Mouse (Mus musculus) NIH3T3 (cell line): Measurements from ENCODE around the gene Tmem107.

Experiments
- DNase-seq: peaks from one replicate; pipeline ENCODE4 v3.0.0-alpha.2; 2012; ENCODE audit warnings: low read depth

Gene Tmem107

DNA sequence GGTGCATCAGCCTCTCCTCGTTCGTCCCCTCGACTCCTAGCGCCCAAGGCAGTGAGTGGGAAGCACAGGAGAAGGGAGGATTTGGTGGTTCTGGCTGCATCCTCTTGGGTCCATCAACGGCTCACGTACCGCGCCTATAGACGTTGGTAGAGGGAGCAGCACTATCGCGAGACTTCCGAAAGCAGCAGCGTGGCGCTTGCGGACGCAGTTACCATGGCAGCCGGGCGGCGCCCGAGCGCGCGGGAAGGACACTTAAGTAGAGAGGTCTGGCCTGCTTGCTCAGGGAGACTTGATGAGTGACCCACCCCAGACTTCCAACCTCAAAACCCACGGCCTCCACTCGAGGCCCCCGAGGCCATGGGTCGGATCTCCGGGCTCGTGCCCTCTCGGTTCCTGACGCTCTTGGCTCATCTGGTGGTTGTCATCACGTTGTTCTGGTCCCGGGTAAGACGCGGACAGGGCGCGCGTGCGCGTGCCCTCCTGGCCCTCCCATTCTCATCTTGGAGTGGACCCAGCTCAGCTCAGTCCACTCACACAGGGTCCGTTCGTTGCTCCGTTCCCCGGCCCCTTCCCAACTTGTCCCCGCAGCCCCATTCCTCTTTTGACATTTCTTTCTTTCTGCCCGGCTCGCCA lies at the start of gene Tmem107:
Gene Tmem107, plus strand, starts transcription at position 217 of the 633 bp plus-strand sequence.
- peak; percentile 98 for DNase-seq

DNA sequence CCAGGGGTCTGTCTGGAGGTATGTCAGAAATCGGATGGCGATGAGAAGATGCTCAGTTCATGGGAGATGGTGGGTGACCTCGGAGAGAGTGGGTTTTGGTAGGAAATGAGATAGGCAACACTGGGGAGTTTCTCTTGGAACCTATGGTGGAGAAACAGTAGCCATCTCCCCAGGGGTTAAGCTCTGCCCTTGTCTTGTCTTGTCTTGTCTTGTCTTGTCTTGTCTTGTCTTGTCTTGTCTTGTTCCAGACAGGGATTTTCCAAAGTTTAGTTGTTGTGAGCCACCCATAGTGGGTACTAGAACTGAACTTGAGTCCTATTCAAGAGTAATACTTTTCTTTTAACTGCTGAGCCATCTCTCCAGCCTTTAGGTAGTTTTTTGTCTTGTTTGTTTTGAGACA lies 44.0 kb upstream of the Tmem107 start:
- no peak for DNase-seq

DNA sequence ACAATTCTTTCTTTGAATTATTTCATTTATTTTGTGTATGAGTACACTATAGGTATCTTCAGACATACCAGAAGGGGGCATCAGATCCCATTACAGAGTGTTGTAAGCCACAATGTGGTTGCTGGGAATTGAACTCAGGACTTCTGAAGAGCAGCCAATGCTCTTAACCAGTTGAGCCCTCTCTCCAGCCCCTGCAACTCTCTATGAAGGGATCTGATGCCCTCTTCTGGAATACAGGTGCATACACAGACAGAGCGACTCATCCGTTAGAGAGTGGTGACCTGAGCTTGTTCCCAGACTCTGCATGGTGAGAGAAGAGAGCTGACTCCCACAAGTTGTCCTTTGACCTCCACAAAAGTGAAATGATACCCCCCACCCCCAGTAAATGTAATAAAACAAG lies 41.8 kb upstream of the Tmem107 start:
- DNase-seq, result peak; percentile 49

DNA sequence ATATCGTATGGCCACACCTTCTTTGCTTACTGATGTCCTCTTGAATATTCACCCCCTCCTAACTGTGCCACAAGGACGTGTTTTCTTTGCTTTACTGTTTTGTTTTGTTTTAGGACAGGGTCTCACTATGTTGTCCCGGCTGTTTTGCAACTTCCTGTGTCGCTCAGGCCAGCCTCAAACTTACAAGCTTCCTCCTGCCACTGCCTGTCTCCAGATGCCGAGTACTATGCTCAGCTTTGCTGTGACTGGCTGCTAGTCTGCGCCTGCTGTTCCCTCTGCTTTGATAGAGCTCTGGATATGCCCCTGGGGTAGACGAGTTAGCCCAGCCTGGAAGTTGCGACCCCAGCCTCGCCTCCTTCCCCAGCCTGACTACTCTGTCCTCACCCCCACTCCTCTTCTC lies 37.1 kb upstream of the Tmem107 start:
- no peak for DNase-seq

DNA sequence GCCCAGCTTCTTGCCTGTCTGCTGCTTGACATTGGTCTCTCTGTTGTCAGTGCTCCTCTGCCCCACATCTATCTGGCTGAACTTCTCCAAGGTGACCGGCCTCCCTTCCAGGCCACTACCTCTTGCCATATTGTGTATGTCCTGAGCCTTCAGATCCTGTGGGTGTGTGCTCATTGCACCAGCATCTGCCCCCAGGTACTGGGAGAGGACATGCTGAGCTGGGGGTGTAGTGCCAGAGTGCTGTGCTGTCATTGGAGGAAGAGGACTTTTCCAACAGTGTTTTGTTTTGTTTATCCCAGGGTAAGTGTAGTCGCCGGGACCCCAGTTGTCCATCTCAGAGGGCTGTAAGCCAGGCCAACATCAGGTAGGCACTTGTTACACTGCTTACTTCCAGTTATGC lies 36.0 kb upstream of the Tmem107 start:
- no peak for DNase-seq

DNA sequence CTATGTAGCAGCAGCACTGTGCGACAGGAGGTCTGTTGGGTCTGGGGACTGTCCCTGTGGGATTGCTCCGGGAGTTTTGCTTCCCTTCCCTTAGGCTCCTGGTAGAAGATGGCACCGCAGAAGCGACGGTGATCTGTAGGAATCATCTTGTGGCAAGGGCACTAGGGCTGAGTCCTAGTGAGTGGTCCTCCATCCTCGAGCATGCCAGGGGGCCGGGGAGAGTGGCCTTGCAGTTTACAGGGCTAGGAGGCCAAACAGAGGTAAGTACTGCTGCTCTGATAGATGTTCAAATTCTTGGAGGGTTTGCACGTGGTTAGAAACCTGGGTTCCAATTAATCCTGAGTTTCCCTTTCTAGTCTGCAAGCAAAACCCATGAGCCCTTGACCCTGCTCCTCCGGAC lies 35.2 kb upstream of the Tmem107 start:
- DNase-seq, result no peak

DNA sequence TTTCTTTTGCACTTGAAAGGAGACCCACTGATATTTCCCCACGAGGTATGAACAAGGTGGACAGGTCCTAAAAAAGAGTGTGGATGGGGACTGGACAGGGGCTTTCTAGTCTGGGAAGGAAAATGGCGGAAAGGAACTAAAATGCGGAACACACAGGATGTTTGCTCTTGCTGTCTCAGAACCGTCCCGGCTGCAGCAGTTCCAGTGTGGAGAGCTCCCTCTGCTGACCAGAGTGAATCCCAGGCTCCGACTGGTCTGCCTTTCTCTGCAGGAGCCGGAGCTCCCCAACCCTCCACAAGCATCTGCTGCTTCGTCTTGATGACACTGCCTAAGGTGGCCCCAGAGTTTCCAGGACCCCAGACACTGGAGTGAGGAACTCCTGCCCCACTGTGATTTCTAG lies 34.8 kb upstream of the Tmem107 start:
- DNase-seq, result peak; percentile 95

DNA sequence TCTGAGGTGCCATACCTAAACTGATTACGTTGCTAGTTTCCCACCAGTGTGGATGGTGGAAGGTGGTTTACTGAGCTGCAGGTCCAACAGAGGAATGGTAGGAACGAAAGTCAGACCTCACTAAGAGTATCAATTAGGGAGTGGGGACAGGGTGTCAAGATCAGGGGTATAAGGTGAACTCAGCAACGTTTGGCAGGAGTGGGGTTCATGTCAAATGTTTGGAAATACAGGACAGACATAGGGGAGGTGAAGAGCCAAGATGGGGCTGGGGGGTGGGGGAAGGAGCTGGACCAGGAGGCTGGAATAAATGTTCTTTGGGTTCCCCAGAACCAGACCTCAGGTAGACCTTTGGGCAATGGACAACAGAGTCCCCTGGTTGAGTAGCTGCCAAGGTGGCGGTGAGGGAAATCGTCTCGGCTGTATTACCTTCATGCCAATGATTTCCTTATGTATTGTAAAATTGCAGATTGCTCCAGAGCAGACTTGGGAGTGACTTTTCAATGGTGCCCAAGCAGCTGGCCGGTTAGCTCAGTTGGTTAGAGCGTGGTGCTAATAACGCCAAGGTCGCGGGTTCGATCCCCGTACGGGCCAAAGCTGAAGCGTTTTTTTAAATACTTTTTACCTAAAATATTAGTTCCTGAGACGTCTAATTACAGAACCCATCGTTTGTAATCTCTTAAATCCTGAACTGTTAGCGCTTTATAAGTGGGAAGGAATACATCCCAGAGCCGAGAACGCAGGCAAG lies 33.9 kb upstream of the Tmem107 start:
- DNase-seq, result peak; percentile 94

DNA sequence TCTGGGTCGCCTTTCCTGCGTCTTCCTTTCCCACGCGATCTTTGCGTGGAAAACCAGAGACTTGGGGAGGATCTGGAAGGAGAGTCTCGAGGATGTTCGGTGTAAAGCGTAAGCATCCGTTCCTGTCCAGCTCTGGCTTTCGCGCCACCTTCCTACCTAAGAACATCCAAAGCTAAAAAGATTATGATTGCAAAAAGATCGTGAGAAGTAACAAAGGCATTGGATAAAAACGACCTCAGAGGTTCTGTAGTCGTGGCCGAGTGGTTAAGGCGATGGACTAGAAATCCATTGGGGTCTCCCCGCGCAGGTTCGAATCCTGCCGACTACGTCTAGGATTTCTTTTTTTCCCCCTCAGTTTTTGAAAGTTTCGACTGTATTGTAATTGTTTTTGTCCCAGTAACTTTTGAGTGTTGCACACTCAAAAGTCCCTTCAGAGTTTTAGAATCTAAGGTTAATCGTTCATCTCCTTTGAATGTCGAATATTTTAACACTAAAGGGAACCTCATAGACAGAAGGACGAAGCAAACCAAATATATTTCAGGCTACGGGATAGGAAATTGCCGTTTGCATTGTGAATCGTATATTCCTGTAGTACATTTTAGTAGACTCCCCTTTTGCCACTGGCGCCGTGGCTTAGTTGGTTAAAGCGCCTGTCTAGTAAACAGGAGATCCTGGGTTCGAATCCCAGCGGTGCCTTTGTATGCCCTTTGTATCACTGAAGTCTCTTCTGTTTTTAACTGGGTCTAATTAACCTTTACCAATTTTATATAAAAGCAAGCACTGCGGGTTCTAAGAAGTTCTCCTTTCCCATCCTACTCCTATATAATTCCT lies 33.2 kb upstream of the Tmem107 start:
- DNase-seq, result peak; percentile 91

DNA sequence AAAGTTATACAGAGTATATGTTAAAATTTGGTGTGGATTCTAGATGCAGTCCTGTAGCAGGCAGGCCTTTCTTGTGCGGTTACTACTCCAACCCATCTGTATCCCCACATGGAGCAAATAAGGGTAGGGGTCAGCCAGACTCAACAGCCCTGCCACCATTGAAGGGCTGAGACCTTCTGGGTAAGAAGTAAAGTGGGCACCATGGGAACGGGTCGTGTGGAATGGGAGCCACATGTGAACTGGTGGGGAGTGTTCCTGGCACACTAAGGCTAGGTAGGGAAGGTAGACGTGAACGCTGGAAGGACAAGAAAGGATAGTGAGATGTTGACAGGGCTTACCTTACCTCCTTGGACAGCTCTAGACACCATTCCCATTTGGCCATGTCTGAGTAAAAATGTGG lies 32.4 kb upstream of the Tmem107 start:
- DNase-seq, result no peak

DNA sequence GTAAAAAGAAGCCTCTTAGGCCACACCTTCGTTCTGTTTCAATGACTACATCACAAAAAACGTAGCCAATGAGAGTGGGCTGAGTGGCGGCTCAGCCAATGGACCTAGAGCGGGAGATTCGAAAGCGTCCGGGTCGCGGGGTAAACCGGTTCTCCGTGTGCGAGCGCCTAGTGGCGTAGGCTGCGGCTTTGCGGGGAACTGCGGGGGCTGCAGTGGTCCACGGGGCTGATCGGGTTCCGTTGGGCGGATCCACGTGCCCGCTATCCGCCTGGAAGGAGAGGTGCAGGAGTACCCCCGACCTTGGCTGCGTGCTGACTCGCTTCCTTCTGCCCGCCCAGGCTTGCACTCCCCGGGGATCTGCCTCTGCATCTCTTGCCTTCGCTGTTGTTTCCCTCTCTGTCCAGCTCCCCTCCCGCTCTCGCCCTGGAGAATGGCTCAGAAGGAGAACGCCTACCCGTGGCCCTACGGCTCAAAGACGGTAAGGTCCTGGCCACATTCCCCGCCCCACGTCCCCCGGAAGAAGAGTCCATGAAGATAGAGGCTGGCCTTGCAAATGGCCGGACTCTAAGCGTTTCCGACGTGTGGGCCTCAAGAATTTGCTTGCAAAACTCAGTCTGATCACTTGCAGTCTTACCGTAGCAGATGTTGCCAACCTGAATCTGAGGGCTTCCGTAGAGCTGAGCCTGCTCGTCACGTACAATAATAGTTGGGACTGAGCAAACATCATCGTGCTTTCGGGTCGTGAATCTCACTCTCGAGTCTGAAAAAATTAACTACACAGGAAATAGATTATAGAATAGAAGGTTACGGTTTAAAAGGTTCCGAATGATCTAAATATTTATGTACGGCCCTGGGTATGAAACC lies 24.8 kb upstream of the Tmem107 start, which contains the start of gene Aurkb:
Gene Aurkb, plus strand, starts transcription at position 117 of the 864 bp plus-strand sequence.
- peak; percentile 93 for DNase-seq

DNA sequence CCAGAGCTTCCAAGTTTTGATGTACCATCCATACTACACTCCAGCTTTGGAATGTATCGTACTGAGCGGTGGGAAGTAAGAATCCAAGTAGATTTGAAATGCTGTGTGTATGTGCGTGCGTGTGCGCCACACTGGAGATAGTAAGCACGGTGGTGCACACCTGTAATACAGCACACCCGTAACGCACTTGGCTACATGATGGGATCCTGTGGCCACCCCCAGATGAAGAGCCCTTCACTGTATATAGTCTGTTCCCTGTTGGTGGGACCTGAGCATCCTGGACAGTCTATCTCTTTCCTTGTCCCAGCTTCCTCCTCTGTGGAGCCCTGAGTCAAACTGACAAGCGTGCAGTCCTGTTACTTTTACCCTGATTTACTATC lies 24.2 kb upstream of the Tmem107 start:
- DNase-seq, result no peak

DNA sequence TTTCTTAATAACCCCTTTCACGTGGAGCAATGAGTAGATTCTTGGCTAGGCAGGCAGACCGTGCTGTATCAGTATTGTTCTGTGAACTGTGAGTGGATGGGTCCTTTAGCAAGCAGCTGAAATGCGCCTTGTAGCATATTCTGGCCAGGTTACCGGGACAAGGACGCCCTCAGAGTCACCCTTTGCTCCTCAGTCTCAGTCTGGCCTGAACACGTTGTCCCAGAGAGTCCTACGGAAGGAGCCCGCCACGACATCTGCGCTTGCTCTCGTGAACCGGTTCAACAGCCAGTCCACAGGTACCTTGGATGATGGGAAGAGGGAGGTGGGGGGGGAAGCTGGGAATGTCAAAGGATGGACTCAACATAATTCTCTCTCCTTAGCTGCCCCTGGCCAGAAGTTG lies 23.0 kb upstream of the Tmem107 start:
- no peak for DNase-seq

DNA sequence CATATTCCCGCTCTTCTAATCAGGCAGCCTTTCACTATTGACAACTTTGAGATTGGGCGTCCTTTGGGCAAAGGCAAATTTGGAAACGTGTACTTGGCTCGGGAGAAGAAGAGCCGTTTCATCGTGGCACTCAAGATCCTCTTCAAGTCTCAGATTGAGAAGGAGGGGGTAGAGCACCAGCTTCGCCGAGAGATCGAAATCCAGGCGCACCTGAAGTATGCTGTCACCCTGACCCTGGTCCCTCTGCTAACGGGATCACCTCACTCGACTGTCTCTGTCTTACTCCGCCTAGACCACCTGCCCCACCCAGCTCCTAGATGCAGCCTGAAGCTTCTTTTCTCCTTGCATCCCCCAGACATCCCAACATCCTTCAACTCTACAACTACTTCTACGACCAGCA lies 22.5 kb upstream of the Tmem107 start:
- no peak for DNase-seq

DNA sequence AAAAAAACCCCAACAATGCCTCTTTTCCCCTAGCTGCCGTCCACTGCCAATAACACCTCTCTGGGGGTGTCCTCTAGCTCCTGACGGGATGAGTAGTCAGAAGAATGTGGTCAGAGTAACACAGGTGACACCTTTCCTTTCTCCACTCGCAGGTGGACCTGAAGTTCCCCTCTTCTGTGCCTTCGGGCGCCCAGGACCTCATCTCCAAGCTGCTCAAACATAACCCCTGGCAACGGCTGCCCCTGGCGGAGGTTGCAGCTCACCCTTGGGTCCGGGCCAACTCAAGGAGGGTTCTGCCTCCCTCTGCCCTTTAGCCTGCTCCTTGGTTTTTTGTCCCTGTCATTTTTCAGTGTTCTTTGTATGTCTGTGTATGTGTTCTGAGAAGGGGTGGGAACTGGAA lies 19.9 kb upstream of the Tmem107 start:
- no peak for DNase-seq

DNA sequence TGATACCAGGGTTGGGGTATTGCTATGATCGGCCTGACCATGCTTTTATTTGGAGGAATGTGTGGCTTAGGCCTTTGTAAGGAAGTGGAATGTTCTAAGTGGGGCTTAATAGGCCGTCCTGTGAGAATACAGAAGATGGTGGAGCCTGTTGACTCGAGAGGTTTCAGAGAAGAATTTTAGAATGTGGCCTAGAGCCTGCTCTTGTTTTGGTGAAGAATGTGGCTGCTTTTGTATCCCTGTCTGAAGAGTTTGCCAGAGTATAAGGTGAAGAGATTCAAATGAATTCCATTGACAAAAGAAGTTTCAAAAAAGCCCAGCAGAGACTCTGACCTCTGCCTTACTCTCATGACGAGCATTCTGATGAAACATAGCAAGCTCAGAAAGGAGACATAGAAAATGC lies 18.8 kb upstream of the Tmem107 start:
- no peak for DNase-seq

DNA sequence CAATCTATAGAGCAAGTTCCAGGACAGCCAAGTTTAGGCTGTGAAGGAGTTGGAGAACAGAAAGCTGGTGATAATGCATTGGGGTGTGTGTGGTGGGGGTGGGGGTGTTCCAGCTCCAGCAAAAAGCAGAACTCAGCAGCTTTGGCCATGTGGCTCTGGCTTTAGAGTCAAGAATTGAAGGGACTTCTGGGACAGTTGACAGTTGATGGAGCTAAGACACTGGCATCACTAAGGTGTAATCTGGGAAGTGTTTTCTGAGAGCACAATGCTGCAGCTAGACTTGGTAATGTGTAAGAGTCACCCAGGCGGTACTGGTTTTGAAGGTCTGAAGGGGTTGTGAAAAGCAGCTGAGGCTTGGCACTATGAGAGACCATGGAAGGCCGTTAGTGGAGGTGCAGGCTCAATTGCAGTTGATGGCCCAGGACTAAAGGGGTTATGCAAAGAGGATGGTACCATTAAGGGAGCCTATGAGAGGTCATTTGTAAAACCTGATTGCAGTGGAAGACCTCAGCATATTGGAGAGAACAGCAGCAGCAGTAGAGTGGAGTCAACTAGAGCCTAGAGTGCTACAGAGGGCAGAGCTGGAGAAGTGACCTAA lies 17.7 kb upstream of the Tmem107 start:
- no peak for DNase-seq

DNA sequence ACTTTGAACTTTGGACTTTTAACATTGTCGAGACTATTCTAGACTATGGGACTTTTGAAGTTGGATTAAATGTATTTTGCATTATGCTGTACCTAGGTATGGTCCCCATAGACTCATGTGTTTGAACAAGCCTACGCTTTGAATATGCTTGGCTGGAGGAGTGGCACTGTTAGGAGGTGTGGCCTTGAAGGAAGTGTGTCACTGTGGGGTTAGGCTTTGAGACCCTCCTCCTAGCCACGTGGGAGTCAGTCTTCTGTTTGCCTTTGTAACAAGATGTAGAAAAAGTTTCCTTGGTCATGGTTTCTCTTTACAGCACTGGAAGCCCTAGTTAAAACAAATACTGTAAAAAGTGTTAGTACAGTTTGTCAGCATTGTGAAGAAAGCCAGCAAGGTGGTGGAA lies 16.8 kb upstream of the Tmem107 start:
- DNase-seq, result no peak

DNA sequence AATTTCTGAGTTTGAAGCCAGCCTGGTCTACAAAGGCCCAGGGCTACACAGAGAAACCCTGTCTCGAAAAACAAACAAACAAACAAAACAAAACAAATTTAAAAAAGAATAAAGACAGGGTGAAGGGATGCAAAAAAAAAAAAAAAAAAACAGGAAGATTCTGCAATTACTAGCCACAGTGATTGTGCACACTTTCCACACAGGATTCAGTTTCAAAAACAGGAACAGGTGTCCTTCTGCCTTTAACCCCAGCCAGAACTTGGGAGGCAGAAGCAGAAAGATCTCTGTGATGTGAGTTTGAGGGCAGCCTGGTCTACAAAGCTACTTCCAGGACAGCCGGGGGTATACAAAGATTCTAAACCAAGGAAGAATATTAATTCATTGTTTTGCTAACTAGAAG lies 12.3 kb upstream of the Tmem107 start:
- no peak for DNase-seq

DNA sequence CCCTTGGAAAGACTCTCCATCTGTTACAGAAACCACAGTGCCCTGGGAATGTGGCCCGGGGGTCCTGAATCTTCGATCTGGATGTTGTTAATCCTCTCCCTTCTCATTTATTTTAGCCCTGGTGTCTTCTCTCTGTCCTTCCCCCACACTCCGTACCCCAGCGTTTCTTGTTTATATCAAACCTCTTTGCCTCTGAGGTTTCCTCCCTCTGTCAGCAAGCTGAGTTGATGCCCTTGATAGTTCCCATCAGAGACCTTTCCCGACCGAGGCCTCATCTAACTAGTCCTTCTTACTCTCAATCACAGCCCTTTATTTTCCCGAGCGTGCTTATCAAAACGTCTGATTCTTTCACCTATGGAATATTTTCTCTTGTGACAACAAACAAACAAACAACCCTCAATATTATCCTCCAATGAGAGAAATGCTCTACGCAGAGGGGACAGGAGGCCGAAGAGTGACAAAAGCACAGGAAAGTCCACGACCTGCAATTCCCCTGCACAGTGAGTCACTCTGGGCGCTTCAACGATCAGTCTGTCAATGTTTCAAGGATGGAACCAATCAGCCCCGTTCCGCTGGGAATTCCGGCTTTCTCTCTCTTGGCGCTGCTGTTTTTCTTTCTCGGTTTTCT lies 11.8 kb upstream of the Tmem107 start:
- no peak for DNase-seq

DNA sequence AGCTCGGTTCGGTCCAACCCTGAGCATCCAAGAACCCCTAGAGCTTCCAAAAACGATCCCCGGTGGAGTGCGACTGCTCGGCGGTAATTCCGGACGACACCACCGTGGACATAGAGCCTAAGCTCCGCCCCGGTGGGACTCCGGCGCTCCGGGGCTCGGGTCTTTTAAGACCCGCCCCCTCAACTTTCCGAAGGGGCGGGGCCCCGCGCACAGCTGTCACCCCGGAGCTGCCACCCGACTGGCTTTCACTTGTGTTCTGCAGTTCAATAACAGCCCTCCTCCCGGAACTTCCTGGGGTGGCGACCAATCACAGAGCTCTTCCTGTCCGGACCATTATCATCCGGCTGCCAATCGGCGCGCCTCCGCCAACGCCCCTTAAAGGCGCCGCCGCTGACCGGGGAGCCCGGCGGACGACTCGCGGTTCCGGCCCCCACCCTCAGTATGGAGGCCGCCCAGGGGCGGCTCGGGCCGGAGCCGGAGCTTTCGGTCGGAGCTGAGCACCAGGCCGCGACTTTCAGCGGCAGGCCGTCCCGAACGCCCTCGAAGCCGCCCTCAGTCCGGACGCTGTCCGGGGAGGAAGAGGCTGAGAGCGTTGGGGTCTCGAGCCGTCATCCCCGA lies 11.1 kb upstream of the Tmem107 start, which contains the start of gene Borcs6:
Gene Borcs6, plus strand, starts transcription at position 361 of the 618 bp plus-strand sequence.
- DNase-seq, result peak; percentile 97
